Mouse (Mus musculus): Measurements from ENCODE around the gene Pgp. TPM values are rescaled to one million over a fixed set of nuclear protein-coding genes. Genes with fewer than 3 reads are reported as not detected.
A peak's percentile ranks its signal among the peaks of the same experiment; 100 is the strongest.

The Pgp gene
- polyA plus RNA-seq, 1 experiment from 2014 or later = 64.1 TPM

DNA sequence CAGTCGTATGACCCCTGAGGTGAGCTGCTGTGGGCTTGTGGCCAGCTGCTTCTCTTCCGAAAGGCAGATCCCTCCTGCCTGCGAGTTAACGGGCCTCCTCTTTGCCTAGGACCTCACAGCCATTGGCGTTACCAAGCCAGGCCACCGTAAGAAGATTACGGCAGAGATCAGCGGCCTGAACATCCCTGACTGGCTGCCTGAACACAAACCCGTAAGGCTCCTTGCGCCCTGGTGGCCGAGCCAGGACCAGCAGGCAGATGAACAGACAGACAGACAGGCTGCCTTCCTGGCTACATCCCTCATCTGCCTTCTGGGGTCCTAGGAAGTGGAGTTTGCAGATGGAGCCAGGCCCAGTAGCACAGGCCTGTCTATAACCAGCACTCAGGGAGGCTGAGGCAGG is 32.0 kb downstream of the Pgp start:
- H3K27ac ChIP-seq (replicated peaks; ENCODE audit: low read depth, low read length) = no peak overlapping the region
- no peak overlapping the region for H3K9ac ChIP-seq (ENCODE audit: low read length)
- H3K27me3 ChIP-seq (ENCODE audit: control insufficient read depth, insufficient read depth, low read length) = peaks cover 2% of the 10 kb centered on the region; the same call in 1 of the 2 replicates
- H3K9me3 ChIP-seq (ENCODE audit: control insufficient read depth, low read length) = no peaks in the 10 kb centered on the region
- 44% methylated on average over 11 of the region's 11 CpGs for WGBS
- DNase-seq (ENCODE audit: low spot score) = no peak
- ATAC-seq (ENCODE audit: insufficient number of reproducible peaks, low FRiP score, low TSS enrichment, low read depth) = no peak
- H3K36me3 ChIP-seq (ENCODE audit: control insufficient read depth, insufficient read depth, low read length) = peaks cover 2% of the 10 kb centered on the region; the same call in 1 of the 2 replicates
- H3K4me2 ChIP-seq (ENCODE audit: low read depth, severe bottlenecking) = peak overlapping the region; percentile 7; the same call in 1 of the 2 replicates
- peaks cover 3% of the 10 kb centered on the region; the same call in 1 of the 2 replicates for H3K4me1 ChIP-seq (ENCODE audit: control insufficient read depth, insufficient read depth, low read length)
- H3K4me3 ChIP-seq (ENCODE audit: low read depth, low read length) = no peak overlapping the region

DNA sequence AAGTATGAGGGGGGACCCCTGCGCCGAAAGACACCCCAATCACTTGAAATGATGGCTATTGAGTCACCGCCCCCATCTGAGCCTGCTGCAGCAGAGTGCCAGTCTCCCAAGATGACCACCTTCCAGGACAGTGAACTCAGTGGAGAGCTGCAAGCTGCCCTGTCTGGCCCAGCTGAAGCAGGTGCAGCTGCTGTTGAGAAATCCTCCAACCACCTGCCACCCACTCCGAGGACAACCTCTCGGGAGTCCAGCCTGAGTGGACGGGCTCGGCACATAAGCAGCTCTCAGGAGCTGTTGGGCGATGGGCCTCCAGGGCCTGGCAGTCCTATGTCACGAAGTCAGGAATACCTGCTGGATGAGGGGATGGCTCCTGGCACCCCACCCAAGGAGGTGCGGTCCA is 33.9 kb downstream of the Pgp start:
- no peak overlapping the region for H3K4me2 ChIP-seq (ENCODE audit: low read depth, severe bottlenecking)

DNA sequence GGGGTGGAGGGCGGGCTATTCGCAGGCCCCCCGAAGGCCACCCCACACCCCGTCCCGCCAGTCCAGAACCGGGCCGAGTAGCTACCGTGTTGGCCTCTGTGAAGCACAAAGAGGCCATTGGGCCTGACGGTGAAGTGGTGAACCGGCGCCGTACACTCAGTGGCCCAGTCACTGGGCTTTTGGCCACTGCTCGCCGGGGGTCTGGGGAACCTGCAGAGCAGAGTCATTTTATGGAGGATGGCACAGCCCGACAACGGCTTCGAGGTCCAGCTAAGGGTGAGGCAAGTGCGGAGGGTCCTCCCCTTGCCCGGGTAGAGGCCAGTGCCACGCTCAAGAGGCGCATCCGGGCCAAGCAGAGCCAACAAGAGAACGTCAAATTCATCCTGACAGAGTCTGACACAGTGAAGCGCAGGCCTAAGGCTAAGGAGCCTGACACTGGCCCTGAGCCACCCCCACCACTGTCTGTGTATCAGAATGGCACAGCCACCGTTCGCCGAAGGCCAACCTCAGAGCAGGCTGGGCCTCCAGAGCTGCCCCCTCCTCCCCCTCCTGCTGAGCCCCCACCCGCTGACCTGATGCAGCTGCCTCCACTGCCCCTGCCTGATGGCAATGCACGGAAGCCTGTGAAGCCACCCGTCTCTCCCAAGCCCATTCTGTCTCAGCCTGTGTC is 35.2 kb downstream of the Pgp start:
- no peak overlapping the region for H3K4me2 ChIP-seq (ENCODE audit: low read depth, severe bottlenecking)
- ATAC-seq (ENCODE audit: insufficient number of reproducible peaks, low FRiP score, low TSS enrichment, low read depth) (no peak), DNase-seq (ENCODE audit: low spot score) (no peak)
- H3K27ac ChIP-seq (replicated peaks; ENCODE audit: low read depth, low read length) = no peak overlapping the region
- no peaks in the 10 kb centered on the region for H3K9me3 ChIP-seq (ENCODE audit: control insufficient read depth, low read length)
- peaks cover 3% of the 10 kb centered on the region; the same call in 1 of the 2 replicates for H3K4me1 ChIP-seq (ENCODE audit: control insufficient read depth, insufficient read depth, low read length)
- no peak overlapping the region for H3K4me3 ChIP-seq (ENCODE audit: low read depth, low read length)
- WGBS = 91% methylated on average over 30 of the region's 30 CpGs
- peaks cover 13% of the 10 kb centered on the region for H3K36me3 ChIP-seq (ENCODE audit: control insufficient read depth, insufficient read depth, low read length)
- peaks cover 2% of the 10 kb centered on the region; the same call in 1 of the 2 replicates for H3K27me3 ChIP-seq (ENCODE audit: control insufficient read depth, insufficient read depth, low read length)
- H3K9ac ChIP-seq (ENCODE audit: low read length) = no peak overlapping the region

More for the DNA sequence above, 33.9 kb downstream of the Pgp start:
- no peak overlapping the region for H3K4me3 ChIP-seq (ENCODE audit: low read depth, low read length)
- H3K9ac ChIP-seq (ENCODE audit: low read length) = no peak overlapping the region
- H3K27me3 ChIP-seq (ENCODE audit: control insufficient read depth, insufficient read depth, low read length) = peaks cover 2% of the 10 kb centered on the region; the same call in 1 of the 2 replicates
- DNase-seq (ENCODE audit: low spot score) (no peak), ATAC-seq (ENCODE audit: insufficient number of reproducible peaks, low FRiP score, low TSS enrichment, low read depth) (no peak)
- peaks cover 5% of the 10 kb centered on the region; the same call in 1 of the 2 replicates for H3K36me3 ChIP-seq (ENCODE audit: control insufficient read depth, insufficient read depth, low read length)
- peaks cover 3% of the 10 kb centered on the region; the same call in 1 of the 2 replicates for H3K4me1 ChIP-seq (ENCODE audit: control insufficient read depth, insufficient read depth, low read length)
- H3K9me3 ChIP-seq (ENCODE audit: control insufficient read depth, low read length) = no peaks in the 10 kb centered on the region
- no peak overlapping the region for H3K27ac ChIP-seq (replicated peaks; ENCODE audit: low read depth, low read length)
- 87% methylated on average over 10 of the region's 10 CpGs for WGBS

DNA sequence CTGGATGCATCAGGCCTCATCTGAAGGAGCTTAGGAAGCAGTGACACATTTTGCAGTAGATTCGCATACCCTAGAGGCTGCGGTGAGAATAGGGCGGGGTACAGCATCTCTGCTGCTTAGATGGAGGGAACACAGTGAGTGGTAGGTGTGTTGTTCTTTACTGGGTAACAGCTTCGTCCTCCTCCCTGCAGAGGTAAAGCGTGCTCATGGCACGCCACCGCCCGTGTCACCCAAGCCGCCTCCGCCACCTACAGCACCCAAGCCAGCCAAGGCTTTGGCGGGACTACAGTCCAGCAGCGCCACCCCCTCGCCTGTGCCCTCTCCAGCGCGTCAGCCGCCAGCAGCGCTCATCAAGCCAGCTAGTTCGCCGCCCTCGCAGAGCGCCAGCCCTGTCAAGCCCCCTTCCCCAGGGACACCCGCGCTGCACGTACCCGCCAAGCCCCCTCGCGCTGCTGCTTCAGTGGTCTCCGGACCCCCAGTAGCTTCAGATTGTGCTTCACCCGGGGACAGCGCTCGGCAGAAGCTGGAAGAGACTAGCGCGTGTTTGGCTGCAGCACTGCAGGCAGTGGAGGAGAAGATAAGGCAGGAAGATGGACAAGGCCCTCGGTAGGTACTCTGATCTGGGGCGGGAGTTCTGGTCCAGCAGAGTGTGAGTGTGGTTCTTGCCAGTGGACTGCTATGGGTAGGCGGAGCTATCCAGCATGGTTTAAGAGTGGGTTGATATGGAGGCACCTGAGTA is 36.3 kb downstream of the Pgp start:
- ATAC-seq (ENCODE audit: insufficient number of reproducible peaks, low FRiP score, low TSS enrichment, low read depth) (no peak), DNase-seq (ENCODE audit: low spot score) (peak; percentile 35)
- Histone ChIP-seq H3K36me3 (ENCODE audit: control insufficient read depth, insufficient read depth, low read length) (peaks cover 16% of the 10 kb centered on the region), H3K4me1 (ENCODE audit: control insufficient read depth, insufficient read depth, low read length) (peaks cover 3% of the 10 kb centered on the region; the same call in 1 of the 2 replicates), H3K4me2 (ENCODE audit: low read depth, severe bottlenecking) (peak overlapping the region; percentile 22; the same call in 1 of the 2 replicates), H3K9ac (ENCODE audit: low read length) (0 out of 2 replicates have a peak overlapping the region, but pooled peaks have one; percentile 7), H3K9me3 (ENCODE audit: control insufficient read depth, low read length) (no peaks in the 10 kb centered on the region), H3K27ac (replicated peaks; ENCODE audit: low read depth, low read length) (no peak overlapping the region), H3K27me3 (ENCODE audit: control insufficient read depth, insufficient read depth, low read length) (peaks cover 2% of the 10 kb centered on the region; the same call in 1 of the 2 replicates), H3K4me3 (ENCODE audit: low read depth, low read length) (no peak overlapping the region)
- WGBS = 23% methylated on average over 36 of the region's 36 CpGs

DNA sequence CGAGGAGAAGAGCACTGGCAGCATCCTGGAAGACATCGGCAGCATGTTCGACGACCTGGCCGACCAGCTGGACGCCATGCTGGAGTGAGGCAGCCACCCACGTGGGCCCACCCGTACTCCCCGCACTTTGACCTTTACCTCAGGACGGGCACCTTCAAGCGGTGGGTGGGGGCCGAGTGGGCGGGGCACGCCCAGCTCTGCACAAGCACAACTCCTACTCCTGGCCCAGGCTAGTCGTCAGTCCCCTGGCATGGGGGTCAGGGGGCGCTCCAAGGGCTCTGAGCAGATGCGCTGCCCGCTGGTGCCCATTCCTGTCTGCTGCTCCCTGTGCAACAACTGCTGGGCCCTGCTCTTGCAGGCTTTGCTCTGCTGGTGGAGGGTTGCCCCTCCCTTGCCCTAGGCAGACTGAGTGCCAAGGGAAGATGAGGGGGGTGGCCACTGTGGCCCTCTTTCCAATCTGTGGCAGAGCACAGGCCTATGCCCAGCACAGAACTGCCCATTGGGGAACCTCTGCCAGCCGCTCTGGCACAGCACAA is 37.0 kb downstream of the Pgp start:
- Histone ChIP-seq H3K36me3 (ENCODE audit: control insufficient read depth, insufficient read depth, low read length) (peaks cover 16% of the 10 kb centered on the region), H3K9me3 (ENCODE audit: control insufficient read depth, low read length) (no peaks in the 10 kb centered on the region), H3K4me1 (ENCODE audit: control insufficient read depth, insufficient read depth, low read length) (peaks cover 3% of the 10 kb centered on the region; the same call in 1 of the 2 replicates), H3K4me3 (ENCODE audit: low read depth, low read length) (no peak overlapping the region), H3K4me2 (ENCODE audit: low read depth, severe bottlenecking) (no peak overlapping the region), H3K27ac (replicated peaks; ENCODE audit: low read depth, low read length) (no peak overlapping the region), H3K27me3 (ENCODE audit: control insufficient read depth, insufficient read depth, low read length) (peaks cover 2% of the 10 kb centered on the region; the same call in 1 of the 2 replicates), H3K9ac (ENCODE audit: low read length) (peak overlapping the region; percentile 9; the same call in 1 of the 2 replicates)
- ATAC-seq (ENCODE audit: insufficient number of reproducible peaks, low FRiP score, low TSS enrichment, low read depth) (no peak), DNase-seq (ENCODE audit: low spot score) (no peak)
- 52% methylated on average over 15 of the region's 19 CpGs for WGBS

DNA sequence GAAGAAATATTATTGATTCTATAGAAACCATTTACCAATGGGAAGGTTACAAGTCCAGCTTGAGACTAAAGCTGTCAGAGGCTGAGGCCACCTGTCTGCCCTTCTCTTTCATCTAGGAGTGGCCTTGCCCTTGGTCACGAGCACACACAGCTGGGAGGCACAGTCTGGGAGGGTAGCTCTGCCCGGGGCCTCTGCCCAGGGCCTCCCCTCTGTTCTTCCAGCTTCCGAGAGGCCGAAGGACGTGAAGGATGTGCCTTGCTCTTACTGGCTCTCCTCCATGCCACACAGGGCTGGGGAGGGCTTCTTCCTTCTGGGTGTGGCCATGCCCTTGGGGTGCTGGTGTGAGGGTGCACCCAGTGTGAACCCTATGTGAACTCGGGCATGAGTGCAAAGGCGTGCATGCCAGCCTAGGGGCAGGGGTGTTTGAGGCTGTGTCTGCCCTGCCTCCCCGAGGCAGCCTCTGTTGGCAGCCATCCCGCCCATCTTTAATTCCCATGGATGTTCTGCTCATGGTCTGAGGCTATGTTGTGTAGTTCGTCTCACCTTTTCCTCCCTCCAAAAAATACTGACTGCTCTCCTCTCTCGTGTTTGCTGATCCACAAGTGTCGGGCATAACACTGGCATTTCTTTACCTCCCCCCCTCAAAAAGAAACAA is 37.7 kb downstream of the Pgp start:
- H3K4me3 ChIP-seq (ENCODE audit: low read depth, low read length) = no peak overlapping the region
- H3K4me2 ChIP-seq (ENCODE audit: low read depth, severe bottlenecking) = no peak overlapping the region
- no peak overlapping the region for H3K27ac ChIP-seq (replicated peaks; ENCODE audit: low read depth, low read length)
- WGBS = 86% methylated on average over 12 of the region's 12 CpGs
- H3K36me3 ChIP-seq (ENCODE audit: control insufficient read depth, insufficient read depth, low read length) = peaks cover 16% of the 10 kb centered on the region
- DNase-seq (ENCODE audit: low spot score) (no peak), ATAC-seq (ENCODE audit: insufficient number of reproducible peaks, low FRiP score, low TSS enrichment, low read depth) (no peak)
- H3K4me1 ChIP-seq (ENCODE audit: control insufficient read depth, insufficient read depth, low read length) = peaks cover 3% of the 10 kb centered on the region; the same call in 1 of the 2 replicates
- no peaks in the 10 kb centered on the region for H3K9me3 ChIP-seq (ENCODE audit: control insufficient read depth, low read length)
- H3K27me3 ChIP-seq (ENCODE audit: control insufficient read depth, insufficient read depth, low read length) = peaks cover 2% of the 10 kb centered on the region; the same call in 1 of the 2 replicates
- no peak overlapping the region for H3K9ac ChIP-seq (ENCODE audit: low read length)

DNA sequence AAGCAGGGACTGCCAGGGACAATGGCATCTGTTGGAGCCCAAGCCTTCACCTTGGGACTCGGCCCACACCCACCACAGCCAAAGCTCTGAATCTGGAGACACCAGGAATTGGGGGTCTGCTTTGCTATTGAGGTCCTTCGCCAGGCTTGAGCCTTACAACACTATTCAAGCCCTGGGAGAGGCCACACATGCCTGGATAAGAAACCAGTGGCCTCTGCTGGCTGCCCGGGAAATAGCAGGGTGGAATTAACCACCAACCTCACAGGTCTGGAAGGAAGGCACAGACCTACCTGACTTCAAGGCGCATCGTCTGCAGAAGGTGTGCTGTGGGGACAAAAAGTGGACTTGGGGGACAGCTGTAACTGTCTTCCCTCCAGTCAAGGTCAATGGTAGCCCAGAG is 43.4 kb downstream of the Pgp start:
- Histone ChIP-seq H3K9me3 (ENCODE audit: control insufficient read depth, low read length) (no peaks in the 10 kb centered on the region), H3K9ac (ENCODE audit: low read length) (no peak overlapping the region), H3K36me3 (ENCODE audit: control insufficient read depth, insufficient read depth, low read length) (peaks cover 22% of the 10 kb centered on the region), H3K27ac (replicated peaks; ENCODE audit: low read depth, low read length) (no peak overlapping the region), H3K4me2 (ENCODE audit: low read depth, severe bottlenecking) (no peak overlapping the region), H3K4me1 (ENCODE audit: control insufficient read depth, insufficient read depth, low read length) (no peaks in the 10 kb centered on the region), H3K27me3 (ENCODE audit: control insufficient read depth, insufficient read depth, low read length) (no peaks in the 10 kb centered on the region), H3K4me3 (ENCODE audit: low read depth, low read length) (no peak overlapping the region)
- peak; percentile 74 for DNase-seq (ENCODE audit: low spot score)
- WGBS = 64% methylated on average over 5 of the region's 5 CpGs
- 0 out of 2 replicates have a peak, but pooled peaks have one; percentile 40 for ATAC-seq (ENCODE audit: insufficient number of reproducible peaks, low FRiP score, low TSS enrichment, low read depth)
